Mouse (Mus musculus) liver, embryonic 18 days (tissue): ENCODE data around the gene Flywch2. TPM values are rescaled to one million over a fixed set of nuclear protein-coding genes. Genes with fewer than 3 reads are reported as not detected.

Source experiments
- polyA plus RNA-seq: library from polyadenylated mRNA; depleted of rRNA; stranded (reverse); fragments of >200 nt; gene quantifications from 2 replicates; pipeline ENCODE4 v1.2.3, GENCODE M21; 2012; rRNA removed

Flywch2 gene
- polyA plus RNA-seq, result 1.1 and 1.3 TPM in 2 replicates

GRCm38 (mm10) chr17:23785561-23786471, at the start of gene Flywch2:
Gene Flywch2 (minus strand): TSS chr17:23786081.

DNA sequence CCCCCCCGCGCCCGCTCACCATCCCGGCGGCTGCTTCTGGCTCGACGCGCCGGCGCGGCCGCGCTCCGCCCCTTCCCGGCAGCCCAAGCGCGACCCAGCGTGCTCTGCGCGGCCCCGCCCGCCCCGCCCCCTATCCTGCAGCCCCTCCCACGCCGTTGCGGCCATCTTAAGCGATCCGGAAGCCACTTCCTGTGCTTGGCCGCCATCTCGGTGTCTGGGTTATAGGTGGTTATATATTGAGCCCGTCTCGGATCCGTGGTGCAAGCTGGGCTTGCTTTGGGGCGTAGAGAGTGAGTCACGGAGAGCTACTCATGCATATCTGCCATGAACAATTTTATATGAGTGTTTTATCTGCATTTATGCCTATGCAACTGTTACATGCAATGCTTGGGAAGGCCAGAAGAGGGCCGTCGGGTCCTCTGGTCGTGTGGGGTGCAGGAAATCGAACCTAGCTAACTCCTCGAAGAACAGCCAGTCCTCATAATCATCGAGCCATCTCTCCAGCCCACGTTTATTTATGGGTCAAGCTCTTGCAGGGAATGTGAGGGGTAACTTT, 43.3 kb upstream of the Flywch2 start, which contains the start of gene Elob:
TSS of gene Elob (minus strand) at position 73 of the 556 bp plus-strand sequence.

DNA sequence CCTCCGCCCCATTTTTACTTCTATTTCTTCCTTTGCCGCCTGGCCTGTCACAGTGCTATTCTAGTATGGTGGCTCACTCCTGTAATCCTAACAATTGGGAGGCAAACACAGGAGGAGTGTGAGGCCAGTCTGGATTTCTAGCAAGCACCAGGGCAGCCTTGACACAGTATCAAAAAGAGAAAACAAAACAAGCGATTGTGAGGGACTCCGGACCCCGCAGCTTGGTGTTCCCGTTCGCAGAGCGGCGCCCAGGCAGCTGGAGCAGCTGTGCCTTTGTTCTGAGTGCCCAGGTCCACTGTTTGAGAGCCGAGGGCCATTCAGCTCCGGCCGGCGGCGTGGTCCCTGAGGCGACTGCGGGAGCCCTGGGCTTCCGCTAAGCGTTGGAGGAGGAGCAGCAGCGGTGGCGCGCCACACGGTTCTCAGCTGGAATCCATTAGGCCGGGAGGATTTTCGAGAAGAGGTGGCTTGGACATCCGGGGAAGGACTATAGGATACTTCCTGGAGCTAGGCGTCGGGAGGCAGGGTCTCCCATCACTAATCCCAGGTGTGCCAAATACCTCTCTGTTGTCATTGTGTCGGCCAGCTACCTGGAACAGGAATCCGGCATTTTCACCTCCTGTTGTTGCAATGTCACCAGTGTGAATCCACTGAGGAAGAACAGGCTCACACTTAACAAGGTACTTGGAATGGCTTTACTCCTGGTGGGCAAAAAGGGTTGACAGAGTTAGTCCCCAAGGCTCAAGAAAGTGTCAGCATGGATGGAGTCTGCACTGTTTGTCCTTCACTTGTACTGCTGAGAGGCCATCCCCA, 4.6 kb upstream of the Flywch2 start, which contains the start of gene Srrm2:
TSS of gene Srrm2 (plus strand) at position 264 of the 810 bp plus-strand sequence.

DNA sequence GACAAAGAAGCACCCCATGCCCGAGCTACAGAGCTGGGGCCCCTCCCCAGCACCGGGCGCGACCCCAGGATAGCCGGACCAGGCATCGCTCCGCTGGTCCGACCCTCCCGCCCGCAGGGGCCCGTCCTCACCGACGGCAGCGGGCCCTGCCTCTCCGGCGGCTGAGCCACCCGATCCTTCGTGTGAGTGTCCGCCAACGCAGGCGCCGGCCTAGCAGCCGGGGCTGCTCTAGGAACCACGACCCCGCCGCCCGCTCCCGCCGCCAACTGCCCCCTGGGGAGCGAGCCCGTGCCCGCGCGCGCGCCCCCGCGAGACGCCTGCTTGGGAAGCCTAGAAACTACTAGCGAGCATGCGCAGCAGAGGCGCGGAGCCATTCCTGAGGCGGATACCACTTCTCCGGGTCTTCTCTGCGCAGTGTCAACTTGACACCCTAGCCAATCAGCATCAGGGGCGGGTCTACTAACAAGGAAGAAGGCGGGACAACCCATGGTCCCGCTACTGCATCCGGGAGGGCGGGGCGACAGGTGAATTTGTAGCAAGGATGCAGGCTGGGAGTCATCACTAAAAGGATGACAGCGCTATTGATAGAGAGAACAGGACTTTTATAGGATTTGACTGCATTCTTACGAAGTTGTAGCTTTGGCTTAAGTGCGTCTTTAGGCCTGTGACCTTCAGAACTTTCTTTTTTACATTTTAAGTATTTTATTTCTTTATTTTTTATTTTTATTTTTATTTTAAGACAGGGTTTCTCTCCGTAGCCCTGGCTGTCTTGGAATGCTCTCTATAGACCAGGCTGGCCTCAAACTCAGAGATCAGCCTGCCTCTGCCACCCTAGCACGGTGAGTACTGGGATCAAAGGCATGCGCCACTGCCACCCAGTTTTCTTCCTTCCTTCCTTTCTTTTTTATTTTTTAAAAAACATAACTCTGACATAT, 14.3 kb downstream of the Flywch2 start, which contains the start of gene Flywch1:
TSS of gene Flywch1 (minus strand) at position 319 of the 935 bp plus-strand sequence.

DNA sequence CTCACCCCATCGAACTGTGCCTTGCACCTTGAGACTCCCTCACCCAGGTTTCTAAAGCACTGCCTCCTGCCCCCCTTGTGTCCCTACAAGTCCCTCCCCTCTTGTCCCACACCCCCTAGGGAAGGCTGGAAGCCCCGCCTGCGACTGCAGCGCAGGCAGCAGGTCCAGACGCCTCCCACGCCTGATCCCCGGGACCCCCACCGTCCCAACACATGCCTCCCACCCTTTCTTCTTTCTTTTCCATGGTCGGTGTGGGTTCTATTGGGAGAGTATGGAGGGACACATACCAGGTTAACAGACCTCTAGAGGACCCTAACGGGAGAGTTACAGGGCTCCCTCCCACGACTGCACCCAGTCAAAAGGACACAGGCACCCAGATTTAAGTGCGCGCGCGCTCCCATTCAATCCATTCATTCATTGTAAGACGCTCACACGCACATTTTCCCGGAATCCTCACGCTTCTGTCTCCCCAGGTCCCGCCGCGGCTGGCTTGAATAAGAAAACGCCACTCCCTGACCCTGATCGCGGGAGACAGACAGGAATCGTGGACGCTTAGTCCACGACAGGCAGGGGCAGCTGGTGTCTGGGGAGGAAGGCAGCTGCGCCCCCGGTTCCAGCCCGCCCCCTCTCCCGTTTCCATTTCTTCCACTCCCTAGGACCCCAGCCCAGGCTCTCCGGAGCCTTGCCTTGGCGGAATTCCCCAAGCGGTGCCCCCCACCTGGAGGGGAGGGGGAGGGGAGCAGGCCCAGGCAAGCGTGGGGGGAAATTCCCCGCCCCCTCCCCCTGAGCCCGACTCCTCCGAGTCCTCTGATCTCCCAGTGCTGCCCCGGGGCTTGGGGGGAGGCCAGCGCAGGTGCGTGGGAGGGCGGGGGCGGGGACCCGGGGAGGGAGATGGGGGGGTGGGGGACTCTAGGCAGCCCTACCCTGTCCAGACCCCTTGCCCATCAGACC, 40.3 kb downstream of the Flywch2 start, which contains the start of gene Kremen2:
TSS of gene Kremen2 (minus strand) at position 533 of the 951 bp plus-strand sequence.

DNA sequence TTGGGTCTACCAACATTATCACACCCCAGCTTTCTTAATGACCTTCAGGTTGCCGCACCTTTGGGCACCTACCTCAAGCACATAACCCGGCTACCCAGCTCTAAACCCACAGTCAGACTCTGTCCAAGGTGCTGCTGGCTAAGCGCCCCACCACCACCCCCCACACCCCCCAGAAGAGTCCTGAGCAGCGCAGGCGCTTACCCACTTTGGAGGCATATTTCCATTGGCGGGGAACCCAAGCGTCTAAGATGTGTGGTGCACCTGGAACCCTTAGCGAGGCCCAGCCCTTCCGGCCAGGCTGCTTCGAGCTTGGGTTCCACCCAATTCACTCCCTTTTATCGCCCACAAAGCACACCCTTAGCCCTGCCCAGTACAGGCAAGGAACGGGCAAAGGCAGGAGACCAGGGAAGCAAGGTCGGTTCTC, 45.3 kb downstream of the Flywch2 start, which contains the start of gene Paqr4:
TSS of gene Paqr4 (minus strand) at position 270 of the 424 bp plus-strand sequence.

Other genes starting within 250 kb of the Flywch2 start
- gene Zfp213, start 221.8 kb downstream of the Flywch2 start, polyA plus RNA-seq, result 3.4 and 3.7 TPM in 2 replicates
- 2.8 and 3.6 TPM in 2 replicates for gene Zfp13, start 186.6 kb downstream of the Flywch2 start, polyA plus RNA-seq
- 0.02 TPM in 1 of 2 replicates, not detected in the other for gene Zscan10, start 185.2 kb downstream of the Flywch2 start, polyA plus RNA-seq
- gene Mmp25, start 140.8 kb downstream of the Flywch2 start, polyA plus RNA-seq, result 1.1 and 1.3 TPM in 2 replicates
- 0.07 and 0.11 TPM in 2 replicates for gene Bicdl2, start 125.6 kb downstream of the Flywch2 start, polyA plus RNA-seq
- 15.2 and 19.3 TPM in 2 replicates for gene Hcfc1r1, start 112.5 kb downstream of the Flywch2 start, polyA plus RNA-seq
- 12.8 and 12.9 TPM in 2 replicates for gene Thoc6, start 112.2 kb downstream of the Flywch2 start, polyA plus RNA-seq
- 4.9 TPM in 2 replicates for gene Tnfrsf12a, start 108.6 kb downstream of the Flywch2 start, polyA plus RNA-seq
- 2.8 and 3.0 TPM in 2 replicates for gene Cldn6, start 106.8 kb downstream of the Flywch2 start, polyA plus RNA-seq
- gene Cldn9, start 102.1 kb downstream of the Flywch2 start, polyA plus RNA-seq, result 0.05 TPM in 2 replicates
- 0.02 and 0.05 TPM in 2 replicates for gene 1520401A03Rik, start 63.3 kb downstream of the Flywch2 start, polyA plus RNA-seq
- gene Pkmyt1, start 59.7 kb downstream of the Flywch2 start, polyA plus RNA-seq, result 15.3 and 19.6 TPM in 2 replicates
- 2.7 and 3.4 TPM in 2 replicates for gene Paqr4, start 45.2 kb downstream of the Flywch2 start, polyA plus RNA-seq
- gene Kremen2, start 40.2 kb downstream of the Flywch2 start, polyA plus RNA-seq, result not detected in 2 replicates
- 5.5 and 5.8 TPM in 2 replicates for gene Flywch1, start 14.5 kb downstream of the Flywch2 start, polyA plus RNA-seq
- 98.2 and 129 TPM in 2 replicates for gene Srrm2, start 4.5 kb upstream of the Flywch2 start, polyA plus RNA-seq
- gene Elob, start 43.1 kb upstream of the Flywch2 start, polyA plus RNA-seq, result 283 and 284 TPM in 2 replicates
- not detected in 2 replicates for gene Prss33, start 50.0 kb upstream of the Flywch2 start, polyA plus RNA-seq
- not detected in 2 replicates for gene Prss32, start 57.8 kb upstream of the Flywch2 start, polyA plus RNA-seq
- 0.14 and 0.19 TPM in 2 replicates for gene Prss41, start 58.1 kb upstream of the Flywch2 start, polyA plus RNA-seq
- gene Prss21, start 82.0 kb upstream of the Flywch2 start, polyA plus RNA-seq, result not detected in 2 replicates
- not detected in 2 replicates for gene Dcpp1, start 94.8 kb upstream of the Flywch2 start, polyA plus RNA-seq
- gene Dcpp2, start 94.8 kb upstream of the Flywch2 start, polyA plus RNA-seq, result not detected in 2 replicates
- gene Dcpp3, start 131.4 kb upstream of the Flywch2 start, polyA plus RNA-seq, result not detected in 2 replicates
- gene Sbp, start 155.6 kb upstream of the Flywch2 start, polyA plus RNA-seq, result not detected in 2 replicates
- not detected in 2 replicates for gene Sbpl, start 169.2 kb upstream of the Flywch2 start, polyA plus RNA-seq
- 0.14 and 0.16 TPM in 2 replicates for gene Prss30, start 194.5 kb upstream of the Flywch2 start, polyA plus RNA-seq
- gene Prss22, start 212.0 kb upstream of the Flywch2 start, polyA plus RNA-seq, result not detected in 2 replicates